Mouse (Mus musculus) MEL (cell line): ENCODE results near the gene Nkiras1.

Source experiments
- BHLHE40 ChIP-seq: IDR thresholded peaks from 2 replicates; pipeline ENCODE4 v1.6.1; 2012; ENCODE audit warnings: low read depth, mild to moderate bottlenecking, inconsistent platforms, low read length, improper control_type of control experiment, borderline replicate concordance
- CTCF ChIP-seq, 3 experiments: IDR thresholded peaks in 2 of 3; conservative IDR thresholded peaks in 1 of 3; 2 replicates each; pipeline ENCODE4 v1.5.1; 2011 to 2012; ENCODE audit warnings: low read length in 3 of 3, low read depth in 2 of 3, mild to moderate bottlenecking in 2 of 3, improper control_type of control experiment in 1 of 3, inconsistent platforms in 1 of 3, mixed read lengths in 1 of 3, moderate library complexity in 1 of 3; ENCODE audit not compliant: control insufficient read depth in 1 of 3, insufficient read depth in 1 of 3, poor library complexity in 1 of 3, severe bottlenecking in 1 of 3
- GATA1 ChIP-seq: IDR thresholded peaks from 2 replicates; pipeline ENCODE4 v1.6.1; 2011; ENCODE audit warnings: low read depth, low read length, improper control_type of control experiment
- POLR2A ChIP-seq, 2 experiments: IDR thresholded peaks; 2 replicates each; pipeline ENCODE4 v1.6.1; 2011 to 2012; ENCODE audit warnings: low read length in 2 of 2, mild to moderate bottlenecking in 2 of 2, control low read depth in 1 of 2, improper control_type of control experiment in 1 of 2, low read depth in 1 of 2, moderate library complexity in 1 of 2; ENCODE audit not compliant: control insufficient read depth in 1 of 2, insufficient read depth in 1 of 2, poor library complexity in 1 of 2
- TAL1 ChIP-seq: IDR thresholded peaks from 2 replicates; pipeline ENCODE4 v1.6.1; 2012; ENCODE audit warnings: mild to moderate bottlenecking, inconsistent platforms, low read length, moderate library complexity, mixed read lengths
- UBTF ChIP-seq: IDR thresholded peaks from 2 replicates; pipeline ENCODE4 v1.6.1; 2012; ENCODE audit warnings: low read depth, mild to moderate bottlenecking, inconsistent platforms, low read length, improper control_type of control experiment, moderate library complexity, borderline replicate concordance; ENCODE audit not compliant: insufficient read depth

DNA sequence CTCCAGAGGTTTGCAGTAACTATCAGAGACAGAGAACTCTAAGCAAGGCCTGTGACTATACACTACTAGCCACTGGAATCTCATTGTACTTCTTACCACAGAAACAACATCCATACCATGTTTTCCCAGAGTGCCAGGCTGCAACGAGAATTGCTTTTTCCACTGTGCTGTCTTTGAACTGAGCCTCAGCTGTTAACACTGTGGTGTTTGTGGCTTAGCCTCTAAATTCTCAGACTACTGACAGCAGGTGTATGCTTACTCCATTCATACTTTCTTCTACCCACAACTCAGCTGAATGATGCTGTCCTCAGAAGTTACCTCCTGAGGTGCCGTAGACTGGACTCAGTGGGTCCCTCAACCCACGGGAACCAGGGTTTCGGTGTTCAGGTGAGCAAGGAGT, 29.1 kb upstream of the Nkiras1 start:
- TF ChIP-seq GATA1: no peak
- no peak for TF ChIP-seq BHLHE40
- TF ChIP-seq POLR2A (IDR thresholded peaks at IDR 0.05; ENCODE audit: control insufficient read depth in 1 of 2, insufficient read depth in 1 of 2, low read depth in 1 of 2, low read length in 2 of 2, poor library complexity in 1 of 2): no peak
- no peak for TF ChIP-seq UBTF
- no peak for TF ChIP-seq CTCF (IDR thresholded peaks at IDR 0.05 in 2 of 3, conservative IDR thresholded peaks at IDR 0.05 in 1 of 3; ENCODE audit: control insufficient read depth in 1 of 3, insufficient read depth in 1 of 3, low read depth in 2 of 3, low read length in 3 of 3, poor library complexity in 1 of 3, severe bottlenecking in 1 of 3)
- no peak for TF ChIP-seq TAL1
